Comparison of ENCODE assay signal across 8 mouse cellular contexts in the genomic region with DNA sequence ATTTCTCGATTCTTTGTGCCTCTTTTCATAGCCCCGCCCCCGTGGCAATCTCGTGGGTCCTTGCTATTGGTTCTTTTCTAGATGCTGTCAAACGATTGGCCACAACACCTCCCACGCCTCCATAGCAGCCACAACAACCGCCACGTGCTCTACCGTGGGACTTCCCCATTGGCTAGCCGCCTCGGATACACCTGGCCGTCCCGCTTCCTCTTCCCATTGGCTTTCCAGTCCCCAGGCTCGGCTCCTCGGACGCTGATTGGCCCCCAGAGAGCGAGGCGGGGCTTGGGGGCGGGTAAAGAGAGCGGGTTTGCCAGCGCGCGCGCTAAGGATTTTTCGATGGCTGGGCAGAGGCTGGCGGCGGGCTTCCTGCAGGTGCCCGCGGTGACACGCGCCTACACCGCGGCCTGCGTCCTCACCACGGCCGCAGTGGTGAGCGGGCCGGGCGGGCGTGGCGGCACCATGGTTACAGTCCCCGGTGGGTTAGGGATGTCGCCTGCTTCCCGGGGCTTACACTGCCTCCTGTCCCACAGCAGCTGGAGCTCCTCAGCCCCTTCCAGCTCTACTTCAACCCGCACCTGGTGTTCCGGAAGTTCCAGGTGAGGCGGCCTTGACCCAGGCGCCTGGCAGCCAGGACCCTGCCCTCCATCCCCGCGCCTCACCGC. TPM values are rescaled to one million over a fixed set of nuclear protein-coding genes. Genes with fewer than 3 reads are reported as not detected.
DNase-seq lines count a peak whose midpoint lies in the region; ATAC-seq and TF ChIP-seq lines count a peak whose summit lies in the region.

TSS of gene Derl3 (plus strand) at position 325 of the 662 bp plus-strand sequence.

- H3K36me3 ChIP-seq in embryonic facial prominence, embryonic 12.5 days, result peaks cover 39% of the 10 kb centered on the region
- H3K36me3 ChIP-seq in limb, embryonic 10.5 days, result peaks cover 47% of the 10 kb centered on the region
- peaks cover 39% of the 10 kb centered on the region for H3K36me3 ChIP-seq in midbrain, embryonic 13.5 days
- H3K36me3 ChIP-seq in small intestine, adult 2 months (ENCODE audit: control insufficient read depth, insufficient read depth, low read length), result peaks cover 23% of the 10 kb centered on the region

- DNase-seq in adrenal gland, postnatal 36 days, result peak; percentile 95
- peak; percentile 90 to 93 for DNase-seq in heart, adult 18-20 months
- DNase-seq in kidney, adult 18-20 months, result peak; percentile 93
- DNase-seq in limb, embryonic 10.5 days (ENCODE audit: low spot score), result peak; percentile 93
- no peak for DNase-seq in MN1 (ENCODE audit: low spot score)

- no peaks in the 10 kb centered on the region for H3K9me3 ChIP-seq in embryonic facial prominence, embryonic 12.5 days
- no peaks in the 10 kb centered on the region for H3K9me3 ChIP-seq in limb, embryonic 10.5 days (replicated peaks)
- no peaks in the 10 kb centered on the region for H3K9me3 ChIP-seq in midbrain, embryonic 13.5 days

- TF ChIP-seq POLR2A in small intestine, adult 2 months (IDR thresholded peaks at IDR 0.05; ENCODE audit: low read depth, low read length), result no peak

- 2% methylated on average over 50 of the region's 51 CpGs for WGBS in embryonic facial prominence, embryonic 12.5 days
- 1% methylated on average over 51 of the region's 51 CpGs for WGBS in limb, embryonic 10.5 days
- WGBS in midbrain, embryonic 13.5 days, result 1% methylated on average over 51 of the region's 51 CpGs
- 1% methylated on average over 51 of the region's 51 CpGs for WGBS in small intestine, adult 2 months

- no peak for TF ChIP-seq CTCF in small intestine, adult 2 months (IDR thresholded peaks at IDR 0.05; ENCODE audit: extremely low read depth, insufficient read length, insufficient replicate concordance, low read depth, low read length)

- H3K27ac ChIP-seq in embryonic facial prominence, embryonic 12.5 days, result no peak within 1 kb of the TSS
- H3K27ac ChIP-seq in limb, embryonic 10.5 days, result peak within 1 kb of the TSS; percentile 83
- H3K27ac ChIP-seq in midbrain, embryonic 13.5 days, result peak within 1 kb of the TSS; percentile 59
- no peak within 1 kb of the TSS for H3K27ac ChIP-seq in small intestine, adult 2 months (ENCODE audit: insufficient read depth, low read depth, low read length)

- H3K9ac ChIP-seq in embryonic facial prominence, embryonic 12.5 days, result peak within 1 kb of the TSS; percentile 35; the same call in 1 of the 2 replicates
- peak within 1 kb of the TSS; percentile 65 for H3K9ac ChIP-seq in midbrain, embryonic 13.5 days (replicated peaks)

- H3K4me2 ChIP-seq in embryonic facial prominence, embryonic 12.5 days (replicated peaks), result peak within 1 kb of the TSS; percentile 89
- peak within 1 kb of the TSS; percentile 88 for H3K4me2 ChIP-seq in midbrain, embryonic 13.5 days (replicated peaks)

- peak within 1 kb of the TSS; percentile 40 for H3K4me3 ChIP-seq in embryonic facial prominence, embryonic 12.5 days
- H3K4me3 ChIP-seq in limb, embryonic 10.5 days, result peak within 1 kb of the TSS; percentile 56
- peak within 1 kb of the TSS; percentile 46 for H3K4me3 ChIP-seq in midbrain, embryonic 13.5 days (replicated peaks)
- H3K4me3 ChIP-seq in small intestine, adult 2 months (ENCODE audit: low read depth, low read length), result peak within 1 kb of the TSS; percentile 58

- no peaks in the 10 kb centered on the region for H3K27me3 ChIP-seq in embryonic facial prominence, embryonic 12.5 days
- no peaks in the 10 kb centered on the region for H3K27me3 ChIP-seq in limb, embryonic 10.5 days (ENCODE audit: low read depth, poor library complexity, severe bottlenecking)
- no peaks in the 10 kb centered on the region for H3K27me3 ChIP-seq in midbrain, embryonic 13.5 days
- H3K27me3 ChIP-seq in small intestine, adult 2 months (ENCODE audit: control insufficient read depth, insufficient read depth, low read length), result no peaks in the 10 kb centered on the region

- ATAC-seq in embryonic facial prominence, embryonic 12.5 days (ENCODE audit: insufficient number of reproducible peaks, insufficient read depth, low FRiP score, low TSS enrichment), result peak; percentile 98
- peak; percentile 100 for ATAC-seq in midbrain, embryonic 13.5 days

- H3K4me1 ChIP-seq in embryonic facial prominence, embryonic 12.5 days, result peaks cover 15% of the 10 kb centered on the region
- H3K4me1 ChIP-seq in limb, embryonic 10.5 days, result peaks cover 33% of the 10 kb centered on the region
- H3K4me1 ChIP-seq in midbrain, embryonic 13.5 days (replicated peaks), result peaks cover 13% of the 10 kb centered on the region
- H3K4me1 ChIP-seq in small intestine, adult 2 months (ENCODE audit: control insufficient read depth, insufficient read depth, insufficient read length, low read length), result peaks cover 8% of the 10 kb centered on the region

RNA-seq across cellular contexts. Expression of gene Derl3, which starts in this region (rescaled TPM):
- 1 to 10 TPM in 1 of 2 experiments, under 1 TPM in 1; 0.93 to 2.8 TPM for total RNA-seq in adrenal gland, postnatal 36 days (2021)
- polyA plus RNA-seq in embryonic facial prominence, embryonic 12.5 days (2016; fragmentation: Nextera tagmentation; extraction: Ambion mirVana), result 3.2 and 3.9 TPM in 2 replicates
- under 1 TPM; 0.57 to 0.74 TPM for total RNA-seq in heart, adult 18-20 months (2021)
- 3.1 and 3.8 TPM in 2 replicates for polyA plus RNA-seq in limb, embryonic 10.5 days (2016; fragmentation: Nextera tagmentation; extraction: Ambion mirVana)
- 1.9 and 2.1 TPM in 2 replicates for polyA plus RNA-seq in midbrain, embryonic 13.5 days (2015; fragmentation: Nextera tagmentation; extraction: Ambion mirVana)
- polyA plus RNA-seq in small intestine, adult 2 months (2012; rRNA removed), result 145 and 219 TPM in 2 replicates

Comparison
In these comparisons a context has a peak if more than half of its experiments do, and no peak if none do; other contexts are left out.
1. RNA of gene Derl3 (polyA plus RNA-seq): 145 to 219 TPM in small intestine, adult 2 months; 3.2 to 3.9 TPM in embryonic facial prominence, embryonic 12.5 days, 3.1 to 3.8 TPM in limb, embryonic 10.5 days and 1.9 to 2.1 TPM in midbrain, embryonic 13.5 days; every median in the first group is over 10 times any median in the second.
2. Peak in DNase-seq in heart, adult 18-20 months; RNA of the gene not detected or under 1 TPM.
3. H3K27ac ChIP-seq: peak in limb, embryonic 10.5 days (single experiment) and midbrain, embryonic 13.5 days (single experiment); none in embryonic facial prominence, embryonic 12.5 days (single experiment) and small intestine, adult 2 months (single experiment).
4. Peak in every context shown above with its lines, with median percentiles within 50 percentile points of each other: H3K4me3 ChIP-seq.